Mouse (Mus musculus) heart, postnatal 36 days (tissue): ENCODE data around the gene Nrsn2. TPM values are rescaled to one million over a fixed set of nuclear protein-coding genes. Genes with fewer than 3 reads are reported as not detected.

Source experiments
- DNase-seq, 2 experiments: peaks; one replicate each; pipeline ENCODE4 v3.0.0; 2021 to 2022
- intact Hi-C: fragments of 180-260 bp; cut with DNase I; formaldehyde crosslinking; loops from one replicate; pipeline ENCODE4 v1.15.1; 2025
- total RNA-seq, 2 experiments: library from RNA; stranded (reverse); gene quantifications; 2 replicates each; pipeline ENCODE4 v1.2.3; 2021

Nrsn2 gene
- total RNA-seq, result not detected

DNA sequence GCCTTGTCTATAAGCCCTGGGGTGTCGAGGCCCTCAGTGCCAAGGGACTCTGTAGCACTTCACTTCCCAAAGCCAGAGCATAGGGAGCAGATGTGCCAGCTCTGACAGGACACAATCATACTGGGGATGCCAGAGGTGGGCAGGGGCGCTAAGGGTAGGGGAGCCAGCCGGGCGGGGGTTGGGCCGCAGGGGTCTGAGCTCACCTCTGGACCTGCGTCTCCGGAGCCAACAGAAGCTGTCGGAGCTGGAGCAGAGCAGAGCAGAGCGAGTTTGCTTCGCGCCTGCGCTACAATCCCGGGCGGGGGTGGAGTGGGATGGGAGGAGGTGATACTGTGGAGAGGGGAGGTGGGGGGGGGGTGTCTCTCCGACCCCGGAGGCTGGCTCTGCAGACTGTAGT, at the start of gene Nrsn2:
Gene Nrsn2 (minus strand): TSS at position 294 of the 397 bp plus-strand sequence.
- intact Hi-C loops, result no loop called here
- DNase-seq, result no peak

DNA sequence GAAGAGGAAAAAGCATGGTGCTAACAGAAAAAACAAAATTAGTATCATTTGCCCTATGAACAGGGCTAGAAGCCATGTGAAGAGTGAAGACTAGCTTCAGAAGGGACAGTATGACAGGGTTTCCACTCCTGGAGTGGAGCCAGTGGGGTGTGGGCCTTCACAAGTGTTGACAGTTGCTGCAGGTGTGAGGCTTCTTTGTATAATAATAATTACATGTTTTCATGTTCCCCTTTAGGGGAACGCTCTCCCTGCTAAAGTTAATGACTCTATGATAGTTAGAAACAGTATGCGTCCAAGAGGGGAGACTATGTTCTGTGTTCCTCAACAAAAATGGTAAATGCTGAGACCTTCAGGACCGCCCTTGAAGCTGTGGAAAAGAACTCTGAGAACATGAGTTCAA, 39.3 kb upstream of the Nrsn2 start:
- DNase-seq, result no peak
- intact Hi-C loops, result loop anchor here (2.0 kb wide), 1 partner anchor 21 kb away; no protein-coding TSS in a partner anchor

DNA sequence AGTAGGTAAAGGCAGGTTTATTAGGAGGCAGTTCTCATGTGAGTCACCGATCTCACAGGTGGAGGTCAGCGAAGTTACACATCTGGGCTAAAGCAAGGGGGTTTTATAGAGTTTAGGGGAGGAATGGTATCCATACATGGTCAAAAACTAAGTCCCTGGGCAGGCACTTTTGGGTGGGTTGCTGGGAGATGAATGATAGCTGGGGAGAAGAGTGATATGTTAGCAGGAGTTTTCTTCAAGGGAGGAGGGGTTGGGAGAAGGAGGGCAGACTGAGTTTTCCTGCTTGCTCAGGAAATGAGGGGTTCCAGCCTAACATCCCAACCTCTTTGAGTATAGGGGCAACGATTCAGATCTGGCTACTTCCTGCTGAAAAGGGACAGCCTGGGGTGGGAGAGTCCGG, 38.8 kb upstream of the Nrsn2 start, which contains the start of gene 6820408C15Rik:
Gene 6820408C15Rik (plus strand): TSS at position 301 of the 400 bp plus-strand sequence.
- intact Hi-C loops, result loop anchor here (2.0 kb wide), 1 partner anchor 22 kb away; no protein-coding TSS in a partner anchor
- DNase-seq, result no peak

DNA sequence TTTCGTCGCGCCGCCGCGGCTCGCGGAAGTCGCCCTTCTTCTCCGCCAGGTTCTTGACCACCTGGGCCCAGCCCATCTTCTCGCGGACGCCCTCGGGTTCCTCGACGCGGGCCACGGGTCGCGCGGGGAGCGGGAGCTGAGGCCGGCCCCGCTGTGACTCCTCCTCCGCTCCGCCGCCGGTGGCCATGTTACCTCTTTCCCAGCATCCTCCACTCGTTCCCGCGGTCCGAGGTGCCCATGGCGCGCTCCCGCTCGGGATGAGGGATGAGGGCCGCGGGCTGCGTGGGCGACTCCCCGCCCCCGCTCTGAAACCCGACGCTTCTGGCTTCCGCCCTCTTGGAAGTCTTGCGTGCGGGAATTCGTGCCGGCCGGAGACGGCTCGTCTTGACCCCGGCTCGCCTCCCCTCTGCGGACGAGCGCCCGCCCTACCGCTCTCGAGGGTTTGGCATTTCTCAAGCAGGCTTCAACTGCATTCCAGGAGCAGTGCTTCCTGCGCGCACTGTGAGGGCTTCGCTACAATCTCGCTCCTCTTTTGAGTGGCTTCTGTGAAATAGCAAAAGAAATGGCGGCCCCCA, 38.2 kb upstream of the Nrsn2 start, which contains the start of gene Zcchc3:
Gene Zcchc3 (minus strand): TSS at position 437 of the 575 bp plus-strand sequence.
- DNase-seq, result peak; percentile 78 to 91
- intact Hi-C loops, result loop anchor here (1.0 to 2.0 kb wide), 2 partner anchors 16 to 22 kb away; partner anchors contain the start of gene Sox12

DNA sequence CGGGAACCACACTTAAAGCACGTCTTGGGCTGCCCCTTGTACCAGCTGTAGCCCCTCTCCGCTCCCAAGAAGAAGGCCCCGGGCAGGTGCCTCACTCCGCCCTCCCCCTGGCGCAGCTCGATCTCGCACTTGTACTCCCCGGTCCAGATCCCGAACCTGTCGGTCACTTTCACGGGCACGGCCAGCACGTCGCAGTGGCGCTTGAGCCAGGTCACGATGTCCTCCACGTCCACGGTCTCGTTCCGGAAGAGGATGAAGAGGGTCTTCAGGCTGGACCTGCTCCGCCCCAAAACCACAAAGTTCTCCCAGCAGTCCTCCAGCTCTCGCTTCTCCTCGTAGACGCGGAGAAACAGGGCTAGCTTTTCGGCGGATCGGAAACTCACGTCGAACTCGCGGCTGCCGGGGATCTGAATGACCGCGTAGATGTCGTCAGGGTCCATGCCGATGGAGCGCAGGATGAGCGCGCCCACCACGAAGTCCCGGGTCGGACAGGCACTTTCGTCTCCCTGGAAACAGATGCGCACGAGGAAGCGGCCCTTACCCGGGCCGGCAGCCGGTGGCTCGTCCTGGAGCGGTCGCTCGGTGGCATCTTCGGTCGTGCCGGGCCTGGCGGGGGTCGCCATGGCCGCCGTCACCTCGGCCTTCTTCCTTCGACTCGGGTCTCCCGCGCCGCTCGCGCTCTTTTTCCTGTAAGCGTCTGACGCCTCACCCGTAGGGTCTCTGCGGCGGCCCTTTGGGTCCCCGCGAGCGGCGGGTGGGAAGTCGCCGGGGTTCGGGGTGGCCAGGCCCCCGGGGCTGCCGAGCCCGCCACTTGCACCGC, 37.5 kb upstream of the Nrsn2 start:
- DNase-seq, result peak; percentile 42 to 53
- intact Hi-C loops, result loop anchor here (1.0 to 2.0 kb wide), 2 partner anchors 16 to 23 kb away; partner anchors contain the start of gene Sox12

DNA sequence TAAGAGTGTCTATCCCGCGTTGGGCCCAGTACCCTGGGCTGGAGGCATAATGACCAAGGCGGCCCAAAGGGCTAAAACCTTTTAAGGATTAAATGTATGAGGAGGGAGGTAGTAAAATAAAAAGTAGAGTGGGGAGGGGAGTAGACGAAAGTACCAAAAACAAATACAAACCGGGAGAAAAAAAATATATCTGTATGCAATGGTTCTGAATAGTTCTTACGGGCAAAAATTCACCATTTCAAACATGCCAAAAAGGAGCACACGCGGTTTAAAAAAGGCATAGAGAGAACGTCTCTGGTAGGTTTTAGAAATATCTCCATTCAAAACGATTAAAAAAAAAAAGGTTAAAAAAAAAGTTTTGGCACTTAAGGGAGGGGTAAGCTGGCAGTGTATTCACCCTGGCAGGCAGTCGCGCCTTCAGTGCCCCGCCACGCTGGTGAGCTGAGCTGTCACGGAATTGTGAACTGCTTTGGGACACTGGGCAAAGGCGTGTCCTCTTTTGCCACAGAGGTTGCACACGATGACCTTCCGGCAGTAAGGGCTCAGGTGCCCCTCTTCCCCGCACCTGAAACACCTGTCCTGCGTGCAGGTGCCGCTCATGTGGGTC, 36.8 kb upstream of the Nrsn2 start:
- no peak for DNase-seq
- intact Hi-C loops, result no loop called here

DNA sequence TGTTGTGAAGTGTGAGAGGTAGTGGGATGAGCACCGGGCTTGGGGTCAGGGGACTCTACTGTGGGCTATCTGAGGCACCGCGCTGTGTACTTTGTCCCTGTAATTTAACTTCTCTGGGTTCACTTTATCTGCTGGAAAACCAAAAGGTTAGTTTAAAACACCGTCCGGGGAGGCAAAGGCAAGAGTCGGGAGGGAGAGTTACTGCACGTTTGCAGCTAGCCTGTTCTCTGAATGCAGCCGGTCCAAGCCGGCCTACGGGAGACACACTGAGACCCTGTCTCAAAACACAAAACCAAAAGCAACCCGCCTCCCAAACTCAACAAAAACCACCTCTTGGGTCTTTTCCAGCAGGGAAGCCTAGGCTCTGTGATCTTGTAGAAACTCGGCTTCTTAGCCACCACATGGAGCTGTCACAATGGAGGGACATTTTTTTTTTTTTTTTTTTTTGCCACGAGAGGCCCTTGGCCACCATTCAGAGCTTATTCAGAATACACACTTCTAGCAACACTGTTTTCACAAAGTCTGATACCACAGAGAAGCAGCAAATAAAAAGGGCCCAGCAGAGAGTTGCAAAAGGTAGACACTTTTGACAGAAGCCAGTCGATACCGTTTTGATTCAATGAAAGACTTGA, 36.2 kb upstream of the Nrsn2 start:
- DNase-seq, result no peak
- intact Hi-C loops, result no loop called here

DNA sequence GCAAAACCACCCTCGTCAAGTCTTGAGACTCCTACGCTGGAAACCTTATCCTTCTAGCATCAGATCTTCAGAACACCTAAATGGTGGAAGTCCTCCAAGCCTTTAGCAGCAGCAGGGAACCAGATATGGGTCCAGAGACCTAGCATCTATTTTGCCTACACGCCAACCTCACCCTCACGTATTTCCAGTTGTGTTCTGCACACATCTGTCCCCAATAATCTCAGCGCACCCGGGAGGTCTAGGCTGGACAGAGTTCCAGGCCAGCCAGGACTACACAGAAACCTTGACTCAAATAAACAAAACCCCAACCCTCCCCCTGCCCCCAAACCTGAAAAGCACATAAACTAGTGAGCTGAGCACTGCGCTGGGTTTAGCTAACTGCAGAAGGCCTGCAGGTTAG, 35.0 kb upstream of the Nrsn2 start:
- DNase-seq, result no peak
- intact Hi-C loops, result loop anchor here (1.0 kb wide), 1 partner anchor 14 kb away; no protein-coding TSS in a partner anchor

DNA sequence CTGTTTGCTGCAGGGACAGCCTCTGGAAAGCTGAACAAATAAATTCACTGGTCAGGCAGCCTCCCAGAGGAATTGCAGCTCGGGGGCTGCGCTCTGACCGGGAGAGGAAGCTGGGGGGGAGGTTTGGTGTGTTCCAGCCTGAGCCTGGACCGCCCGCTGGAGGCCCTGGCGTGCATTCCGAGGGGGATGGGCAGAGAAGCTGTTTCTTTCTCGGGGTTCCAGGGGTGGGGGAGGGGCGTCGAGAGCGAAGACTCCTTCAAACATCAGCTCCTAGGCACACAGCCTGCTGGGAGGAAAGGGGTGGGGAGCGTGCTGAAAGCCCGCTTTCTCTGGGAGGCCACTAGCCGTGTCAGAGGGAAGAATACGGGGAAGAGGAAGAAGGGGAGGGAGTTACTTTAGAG, 34.5 kb upstream of the Nrsn2 start:
- intact Hi-C loops, result loop anchor here (1.0 kb wide), 1 partner anchor 14 kb away; no protein-coding TSS in a partner anchor
- peak; percentile 73 to 77 for DNase-seq

DNA sequence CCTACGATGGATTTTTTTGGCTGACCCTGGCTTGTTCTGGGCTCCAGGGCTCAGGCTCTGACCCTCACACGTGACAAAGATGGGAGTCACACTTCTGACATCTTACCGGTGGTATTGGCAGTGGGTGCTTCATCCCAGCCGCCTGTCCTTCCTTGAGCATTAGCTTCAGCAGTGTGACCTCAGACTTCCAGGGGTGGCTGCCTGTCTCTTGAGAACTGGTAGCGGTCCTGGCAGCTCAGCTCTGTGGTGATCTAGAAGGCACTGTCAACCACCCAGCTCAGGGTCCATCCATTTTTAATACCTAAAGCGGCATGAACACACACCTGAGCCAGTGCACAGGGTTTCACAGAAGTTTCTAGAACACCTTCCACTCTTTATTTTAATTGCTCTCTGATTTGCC, 33.3 kb upstream of the Nrsn2 start:
- intact Hi-C loops, result no loop called here
- DNase-seq, result no peak

DNA sequence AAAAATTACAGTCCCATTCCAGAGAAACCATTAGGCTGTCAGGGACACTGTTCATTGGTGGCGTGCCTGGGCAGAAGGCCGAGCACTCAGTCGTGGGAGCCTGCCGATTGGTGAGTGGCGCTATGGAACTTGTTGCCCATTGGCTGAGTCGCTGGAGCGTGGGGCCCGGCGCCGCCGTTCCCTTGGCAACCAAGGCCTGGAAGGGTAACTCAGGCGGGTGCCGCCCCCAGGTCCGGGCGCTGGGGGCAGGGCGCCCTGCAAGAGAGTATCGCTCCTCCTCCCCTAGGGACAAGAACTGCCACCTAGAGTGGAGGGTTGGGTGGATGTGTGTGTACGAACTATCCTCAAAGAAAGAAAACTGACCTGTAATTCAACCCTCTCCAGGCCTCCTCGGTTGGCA, 29.7 kb upstream of the Nrsn2 start:
- peak; percentile 87 to 88 for DNase-seq
- intact Hi-C loops, result no loop called here

DNA sequence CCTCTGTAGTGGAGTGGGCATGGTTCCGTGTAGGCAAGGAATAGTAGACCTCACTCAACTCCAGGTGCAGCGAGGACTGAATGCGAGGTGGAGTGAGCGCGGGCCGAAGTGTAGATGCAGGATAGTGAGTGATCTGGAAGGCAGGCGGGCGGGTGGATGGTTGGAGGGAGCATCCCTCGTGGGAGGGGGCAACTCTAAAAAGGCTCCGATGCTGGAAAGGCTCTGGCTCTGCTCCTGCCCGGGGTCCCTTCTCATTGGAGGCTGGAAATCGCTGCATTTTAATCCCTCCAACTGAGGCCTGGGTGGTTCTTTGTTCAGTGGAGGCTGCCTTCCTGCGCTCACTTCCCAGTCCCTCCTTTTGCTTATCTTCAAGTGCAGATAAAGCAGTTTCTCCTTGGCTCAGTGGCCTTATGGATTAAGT, 22.7 kb upstream of the Nrsn2 start:
- intact Hi-C loops, result loop anchor here (10.0 kb wide), 2 partner anchors 146 to 186 kb away; partner anchors contain the start of genes Defb19 and Defb29
- no peak for DNase-seq

DNA sequence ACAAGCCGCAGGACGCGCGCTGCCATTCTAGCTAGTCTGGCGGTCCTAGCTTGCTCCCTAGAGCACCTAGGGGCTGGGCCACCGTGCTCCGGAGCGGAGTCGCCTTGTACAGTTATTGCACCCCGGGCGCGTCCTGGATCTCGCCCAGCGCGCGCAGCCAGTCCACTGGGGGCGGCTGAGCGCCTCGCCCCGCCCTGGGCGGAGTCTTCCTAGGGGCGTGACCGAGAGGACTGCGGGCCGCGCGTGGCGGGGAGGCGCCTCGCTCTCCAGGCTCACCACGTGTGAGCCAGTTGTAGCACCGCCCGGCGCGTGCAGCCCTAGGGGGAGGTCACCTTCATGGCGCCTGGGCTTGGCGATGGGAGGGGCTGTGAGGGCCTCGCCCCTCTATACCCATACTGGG, 22.3 kb upstream of the Nrsn2 start:
- peak; percentile 93 for DNase-seq
- intact Hi-C loops, result loop anchor here (1.0 to 10.0 kb wide), 3 partner anchors 16 to 186 kb away; partner anchors contain the start of genes Defb19 and Defb29

DNA sequence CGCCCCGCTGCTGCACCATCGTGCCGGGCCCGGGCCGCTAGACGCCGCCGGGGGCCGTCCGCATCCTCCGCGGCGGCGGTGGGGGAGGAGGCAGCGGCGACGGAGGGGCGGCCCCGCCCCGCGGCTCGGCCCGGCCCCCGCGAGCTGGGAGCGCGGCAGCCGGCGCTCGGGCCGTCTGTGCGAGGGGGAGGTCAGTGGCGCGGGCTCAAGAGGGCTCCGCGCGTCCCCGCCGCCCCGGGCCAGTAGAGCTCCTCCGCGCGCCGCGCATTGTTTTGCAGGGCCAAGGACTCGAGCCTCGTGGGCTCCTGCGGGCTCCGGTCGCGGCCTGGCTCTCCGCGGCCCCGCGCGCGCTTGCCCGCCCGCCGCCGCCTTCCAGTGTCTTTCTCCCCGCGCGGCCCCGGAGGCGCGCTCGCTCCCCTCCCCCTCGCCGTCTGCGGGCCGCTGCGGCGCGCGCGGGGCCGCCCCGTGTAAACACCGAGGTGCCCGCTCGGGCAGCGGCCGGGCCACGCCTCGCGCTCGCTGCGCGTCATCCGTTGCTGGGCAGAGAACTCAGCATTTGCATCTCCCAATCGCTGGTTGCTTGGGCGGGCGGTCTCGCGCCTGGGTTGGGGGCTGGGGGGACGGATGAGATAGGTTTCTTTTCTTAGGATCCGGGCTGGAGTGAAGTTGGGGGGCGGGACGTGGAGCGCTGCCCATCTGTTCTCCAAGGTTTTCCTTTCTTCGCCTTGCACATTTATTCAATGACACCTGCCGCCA, 21.4 kb upstream of the Nrsn2 start, which contains the start of gene Sox12:
Gene Sox12 (minus strand): TSS at position 384 of the 756 bp plus-strand sequence.
- DNase-seq, result peak; percentile 95 to 99
- intact Hi-C loops, result loop anchor here (1.0 to 10.0 kb wide), 4 partner anchors 13 to 187 kb away; partner anchors contain the start of genes Defb19 and Defb29

DNA sequence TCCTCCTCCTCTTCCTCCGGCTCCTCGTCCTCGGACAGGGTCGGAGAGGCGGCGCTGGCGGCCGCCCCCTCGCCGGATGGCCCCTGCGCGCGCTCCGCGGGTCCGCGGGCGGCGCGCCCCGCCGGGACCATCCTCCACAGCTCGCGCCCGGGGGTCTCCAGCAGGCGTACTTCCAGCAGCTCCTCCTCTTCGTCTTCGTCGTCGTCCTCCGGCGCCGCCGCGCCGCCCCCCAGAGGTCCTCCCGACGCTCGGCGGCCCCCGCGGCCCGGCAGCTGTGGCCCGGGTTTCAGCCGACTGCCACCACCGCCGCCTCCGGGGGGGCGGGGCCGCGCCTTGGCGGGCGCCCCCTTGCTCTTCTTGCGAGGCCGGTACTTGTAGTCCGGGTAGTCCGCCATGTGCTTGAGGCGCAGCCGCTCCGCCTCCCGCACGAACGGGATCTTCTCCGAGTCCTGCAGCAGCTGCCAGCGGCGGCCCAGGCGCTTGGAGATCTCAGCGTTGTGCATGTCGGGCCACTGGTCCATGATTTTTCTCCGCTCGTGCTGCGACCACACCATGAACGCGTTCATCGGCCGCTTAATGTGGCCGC, 20.7 kb upstream of the Nrsn2 start:
- intact Hi-C loops, result loop anchor here (1.0 to 10.0 kb wide), 3 partner anchors 14 to 188 kb away; partner anchors contain the start of genes Defb19 and Defb29
- peak; percentile 71 to 78 for DNase-seq

DNA sequence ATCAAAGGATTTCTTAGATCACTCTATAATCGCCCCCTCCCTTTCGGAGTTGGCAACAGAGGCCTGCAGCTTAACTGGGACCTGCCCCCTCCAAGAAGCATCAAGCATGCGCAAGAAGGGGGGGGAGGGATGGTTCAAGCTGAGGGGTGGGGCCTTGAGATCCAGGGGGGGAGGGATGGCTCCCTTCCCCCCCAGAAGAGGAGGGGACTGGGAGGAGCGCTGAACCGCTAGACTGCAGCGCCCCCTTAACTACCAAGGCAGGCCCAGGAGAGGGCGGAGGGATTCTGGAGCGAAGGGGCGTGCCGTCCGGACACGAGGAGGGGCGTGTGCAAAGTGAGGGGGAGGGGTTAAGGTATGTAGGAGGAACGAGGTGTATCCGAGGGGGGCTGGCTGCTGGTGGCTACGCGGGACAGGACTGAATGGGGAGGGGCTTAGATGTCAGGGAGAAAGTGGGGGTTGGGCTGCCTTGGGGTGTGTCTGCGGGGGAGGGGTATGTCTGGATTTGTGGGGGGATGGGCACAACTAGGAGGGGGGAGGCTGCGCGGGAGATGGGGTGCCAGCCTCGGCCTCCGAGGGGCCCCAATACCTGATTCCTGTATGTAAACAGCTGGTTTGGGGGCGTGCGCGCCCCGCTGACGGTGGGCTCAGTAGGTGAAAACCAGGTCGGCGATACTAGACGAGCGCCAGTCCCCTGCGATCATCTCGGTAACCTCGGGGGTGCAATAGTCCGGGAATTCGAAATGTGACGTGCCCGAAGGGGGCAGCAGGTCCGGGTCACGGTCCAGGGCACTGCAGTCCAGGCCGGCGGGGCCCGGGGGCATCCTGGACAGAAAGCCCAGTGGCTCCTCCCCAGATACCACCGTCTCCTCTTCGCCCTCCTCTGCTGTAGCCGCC, 19.9 kb upstream of the Nrsn2 start:
- intact Hi-C loops, result loop anchor here (1.0 to 10.0 kb wide), 3 partner anchors 15 to 188 kb away; partner anchors contain the start of genes Defb19 and Defb29
- peak; percentile 74 to 76 for DNase-seq

DNA sequence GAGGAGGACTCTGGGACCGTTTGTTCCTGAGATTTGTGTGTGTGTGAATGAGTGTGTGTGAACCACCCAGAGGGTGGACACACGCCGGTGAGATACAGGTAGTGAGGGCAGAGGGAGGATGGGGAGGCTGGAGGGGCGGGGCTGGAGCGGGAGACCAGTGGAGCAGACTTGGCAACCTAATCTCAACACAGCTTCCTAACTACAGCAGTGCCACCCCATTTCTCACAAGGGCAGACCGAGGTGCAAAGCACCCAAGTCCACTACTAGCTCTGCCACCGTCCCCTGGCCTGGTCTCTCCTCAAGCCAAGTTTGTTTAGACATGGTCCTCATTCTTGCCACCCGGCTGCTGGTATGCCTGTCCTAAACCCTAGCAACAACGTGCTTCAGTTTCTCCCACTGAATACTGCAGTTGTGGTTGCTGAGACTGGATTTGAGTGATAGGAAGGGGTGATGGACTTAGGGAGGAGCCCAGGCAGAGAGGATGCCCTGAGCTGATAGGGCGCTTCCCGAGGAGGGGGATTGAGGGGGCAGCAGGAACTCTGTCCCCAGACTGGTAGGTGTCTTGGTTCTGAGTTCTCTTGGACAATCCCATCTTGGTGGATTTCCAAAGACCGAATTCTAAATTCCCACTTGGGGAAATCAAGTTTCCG, 19.0 kb upstream of the Nrsn2 start:
- DNase-seq, result peak in 1 of 2 experiments; percentile 17
- intact Hi-C loops, result loop anchor here (10.0 kb wide), 2 partner anchors 149 to 189 kb away; partner anchors contain the start of genes Defb19 and Defb29
